Mouse (Mus musculus): Measurements from ENCODE around the gene Car12.

Gene Car12

DNA sequence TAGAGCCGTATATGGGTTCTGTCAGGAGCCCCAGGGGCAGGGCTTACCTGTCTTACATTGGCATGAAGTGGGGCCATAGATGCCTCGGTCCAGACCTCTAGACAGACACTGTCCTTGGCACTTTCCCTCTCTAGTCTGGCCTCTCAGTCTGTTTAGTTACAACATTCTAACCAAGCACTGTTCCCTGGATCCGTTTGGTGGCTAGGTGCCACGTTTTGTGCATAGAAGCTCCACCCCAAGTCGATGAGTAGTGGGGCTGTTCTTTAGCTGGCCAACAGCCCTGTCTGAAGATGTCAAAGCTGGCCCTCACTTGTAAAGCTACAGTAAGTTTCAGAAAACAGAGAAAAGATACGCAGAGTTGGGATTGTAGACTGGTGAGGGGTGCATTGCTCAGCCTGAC lies 2.9 kb upstream of the Car12 start:
- DNase-seq (ENCODE audit: low spot score in 2 of 2): no peak

DNA sequence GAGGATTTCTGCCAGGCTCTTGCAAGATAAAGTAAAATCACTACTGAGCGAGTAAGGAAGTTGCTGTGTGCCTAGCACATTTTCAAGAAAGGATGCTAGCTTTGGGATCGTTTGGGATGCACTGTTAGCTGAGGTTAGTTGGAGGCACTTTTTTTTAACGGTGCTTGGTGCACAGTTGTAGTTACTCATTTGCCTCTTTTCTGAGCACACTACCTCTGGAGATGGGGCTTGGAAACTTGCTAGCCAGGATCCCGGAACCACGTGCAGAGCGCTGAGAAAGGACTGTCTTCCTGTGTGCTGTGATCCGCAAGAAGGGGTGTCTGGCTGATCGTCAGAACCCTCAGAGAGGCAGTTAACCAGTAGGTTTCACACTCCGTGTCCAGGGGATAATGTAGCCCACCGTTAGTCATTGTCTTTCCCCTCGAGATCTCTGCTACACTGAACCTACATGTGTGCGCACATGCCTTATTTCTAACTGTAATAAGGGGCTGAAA lies 583 bp downstream of the Car12 start:
- no peak for DNase-seq (ENCODE audit: low spot score in 2 of 2)

DNA sequence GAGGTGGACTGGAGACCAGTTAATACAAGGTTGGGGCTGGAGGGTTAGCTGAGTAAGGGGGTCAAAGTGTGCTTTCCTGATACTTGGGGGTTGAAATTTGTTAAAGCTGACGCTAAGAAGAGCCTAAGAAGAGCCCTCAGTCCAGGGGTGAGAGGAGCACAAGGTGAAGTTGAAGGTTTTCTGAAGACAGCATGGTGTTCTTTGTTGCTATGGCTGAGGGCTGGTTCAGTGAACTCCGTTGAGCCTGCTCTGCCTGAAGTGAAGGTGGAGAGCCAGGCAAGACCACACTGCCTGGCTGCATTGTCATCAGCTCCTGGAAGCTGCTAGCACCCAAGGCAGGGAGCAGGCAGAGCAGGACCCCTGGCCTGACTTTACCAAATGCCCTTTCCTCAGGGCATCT lies 1.9 kb downstream of the Car12 start:
- DNase-seq (ENCODE audit: low spot score in 2 of 2): no peak

DNA sequence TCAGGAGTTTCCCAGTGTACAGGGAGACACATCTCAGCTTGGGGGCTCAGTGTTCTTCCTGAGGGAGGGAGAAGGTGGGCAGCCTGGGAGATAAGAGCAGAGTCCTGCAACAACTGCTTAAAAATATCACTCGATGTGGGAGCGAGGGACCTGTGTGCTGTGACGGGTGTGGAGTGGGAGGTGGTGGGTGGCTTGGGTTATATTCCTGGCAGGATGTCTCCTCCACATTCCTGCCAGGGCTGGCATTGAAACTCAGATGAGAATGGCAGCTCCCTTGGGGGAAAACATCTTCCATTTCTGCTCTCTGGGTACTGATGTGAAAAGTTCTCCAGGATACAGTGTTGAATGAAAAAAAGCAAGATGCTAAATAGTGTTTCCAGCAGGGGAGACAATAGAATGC lies 3.0 kb downstream of the Car12 start:
- DNase-seq (ENCODE audit: low spot score in 2 of 2): no peak

DNA sequence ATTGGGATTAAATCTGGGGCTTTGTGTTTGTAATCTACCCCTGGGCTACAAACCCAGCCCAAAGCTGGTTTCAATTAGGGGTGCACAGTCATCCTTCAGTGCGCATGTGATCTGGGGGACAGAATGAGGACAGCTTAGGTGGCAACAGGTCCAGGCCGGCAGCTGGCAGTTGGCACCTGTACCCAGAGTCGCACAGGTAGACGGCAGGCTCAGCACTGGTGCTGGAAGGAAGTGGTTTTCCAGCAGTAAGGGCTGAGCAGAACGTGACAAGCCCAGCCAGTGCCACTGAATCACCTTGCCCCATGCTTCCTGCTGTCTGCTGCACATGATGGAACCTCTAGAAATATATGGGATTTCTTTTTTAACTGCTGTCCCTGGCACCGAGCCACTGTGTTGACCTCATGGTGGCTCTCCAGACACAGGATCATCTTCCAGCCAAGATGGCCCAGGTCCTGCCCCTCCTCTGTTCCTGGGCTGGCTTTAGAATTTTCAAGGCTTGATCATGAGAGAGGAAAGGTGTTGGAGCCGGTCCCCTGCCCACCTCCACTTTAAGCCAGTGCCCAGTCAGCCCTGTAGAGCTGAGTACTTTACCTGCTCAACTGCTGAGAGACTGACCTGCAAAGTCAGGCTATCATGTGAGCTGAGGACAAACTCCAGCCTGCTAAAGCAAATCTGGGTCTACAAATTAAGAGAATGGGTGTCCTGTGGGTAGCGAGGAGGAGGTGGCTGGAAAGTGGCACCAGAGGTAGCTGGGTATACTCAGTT lies 7.4 kb downstream of the Car12 start:
- no peak for DNase-seq (ENCODE audit: low spot score in 2 of 2)

DNA sequence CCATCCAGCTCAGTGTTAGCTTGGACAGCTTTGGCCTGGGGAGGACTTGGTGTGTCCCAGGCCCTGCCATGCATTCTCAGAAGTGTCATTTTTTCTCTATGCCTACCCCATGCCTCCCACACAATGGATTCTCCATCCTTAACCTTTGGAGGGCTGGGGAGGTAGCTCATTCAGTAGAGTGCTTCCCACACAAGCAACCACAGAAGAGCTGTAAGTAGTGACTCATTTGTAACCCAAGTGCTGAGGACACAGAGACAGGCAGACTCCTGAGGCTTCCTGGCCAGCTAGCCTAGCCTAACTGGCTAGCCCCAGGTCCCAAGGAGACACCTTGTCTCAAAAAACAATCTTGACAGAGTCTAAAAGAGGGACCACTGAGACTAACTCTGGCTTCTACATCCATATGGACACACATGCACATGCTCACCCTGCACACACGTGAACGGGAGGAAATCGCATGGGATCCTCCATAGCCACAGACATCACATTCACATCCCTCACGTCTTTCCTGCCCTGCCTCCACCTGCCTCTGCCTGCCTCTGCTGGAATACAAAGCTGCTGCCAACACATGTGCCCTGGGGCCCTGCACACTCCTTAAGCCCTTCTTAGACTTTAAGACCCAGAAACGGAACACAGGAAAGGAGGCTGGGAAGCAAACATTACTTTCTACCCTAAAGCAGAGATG lies 8.8 kb downstream of the Car12 start:
- DNase-seq (ENCODE audit: low spot score in 2 of 2): no peak

DNA sequence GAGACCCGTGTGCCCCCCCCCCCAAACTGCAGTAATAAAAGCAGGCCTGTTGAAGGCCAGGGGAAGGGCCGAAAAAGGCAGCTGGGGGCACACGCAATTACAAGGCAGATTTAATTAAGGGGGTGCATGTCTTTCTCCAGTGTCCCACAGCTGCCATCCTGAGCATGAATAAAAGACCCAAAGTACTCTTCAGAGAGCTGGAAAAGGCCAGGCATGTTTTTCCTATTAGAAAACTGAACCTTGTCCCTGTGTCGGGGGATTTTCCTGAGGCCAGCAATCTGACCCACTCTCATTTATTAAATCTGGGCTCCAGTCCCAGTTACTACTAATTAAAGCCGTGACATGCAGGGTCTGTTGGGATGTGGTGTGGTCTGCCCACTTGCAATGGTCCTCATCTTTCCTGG lies 9.4 kb downstream of the Car12 start:
- DNase-seq (ENCODE audit: low spot score in 2 of 2): no peak

DNA sequence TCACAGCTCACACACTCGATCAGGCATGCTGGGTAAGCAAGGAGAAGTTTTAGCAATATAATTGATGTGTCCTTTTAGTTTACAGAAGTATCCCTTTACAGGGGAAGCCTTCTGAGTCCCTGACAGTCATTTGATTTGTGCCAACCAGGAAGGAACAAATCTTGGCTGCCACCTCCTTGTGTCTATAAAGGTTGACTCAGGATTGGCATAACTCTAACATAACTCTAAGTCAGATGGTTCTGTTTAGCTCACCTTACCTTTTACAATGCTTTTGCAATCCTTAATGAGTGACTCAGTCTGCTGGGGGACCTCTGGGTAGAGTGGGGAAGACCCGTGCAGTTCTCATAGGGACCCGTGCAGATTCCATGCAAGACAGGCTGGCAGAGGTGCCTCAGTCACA lies 12.1 kb downstream of the Car12 start:
- DNase-seq (ENCODE audit: low spot score in 2 of 2): no peak

DNA sequence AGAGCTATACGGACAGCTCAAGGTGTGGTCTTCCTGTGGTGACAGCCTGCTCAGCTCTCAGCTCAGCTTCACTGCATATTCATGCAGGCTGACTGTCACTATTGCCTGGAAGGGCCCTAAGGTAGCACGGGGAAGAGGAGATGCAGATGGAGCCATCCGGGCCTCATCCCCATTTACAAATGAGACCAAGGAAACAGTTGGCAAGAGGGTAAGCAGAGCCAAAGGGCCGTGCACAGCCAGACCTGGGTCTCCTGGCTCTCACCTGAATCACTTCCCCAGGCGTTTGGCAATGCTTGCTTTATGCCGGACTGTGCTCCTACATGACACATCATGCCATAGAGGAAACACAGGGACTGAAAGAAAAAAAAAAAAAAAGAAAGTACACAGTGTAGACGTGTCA lies 13.8 kb downstream of the Car12 start:
- DNase-seq (ENCODE audit: low spot score in 2 of 2): no peak

DNA sequence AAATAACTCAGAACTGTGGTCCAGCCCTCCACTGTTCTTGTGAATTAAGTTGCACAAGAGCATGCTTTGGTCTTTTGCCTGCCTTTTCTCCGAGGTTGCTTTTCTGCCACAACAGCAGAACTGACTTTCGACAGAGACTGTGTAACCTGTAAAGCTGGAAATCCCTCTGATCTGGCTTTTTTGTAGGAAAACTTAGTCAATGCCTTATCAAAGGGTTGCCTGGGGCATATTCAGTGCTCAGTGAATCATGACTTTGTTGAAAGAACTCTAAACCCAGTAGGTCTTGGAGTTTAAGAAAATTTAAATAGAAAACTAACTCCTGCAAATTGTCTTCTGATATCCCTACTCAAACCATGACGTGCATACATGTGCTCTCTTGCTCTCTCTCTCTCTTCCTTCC lies 17.1 kb downstream of the Car12 start:
- no peak for DNase-seq (ENCODE audit: low spot score in 2 of 2)

DNA sequence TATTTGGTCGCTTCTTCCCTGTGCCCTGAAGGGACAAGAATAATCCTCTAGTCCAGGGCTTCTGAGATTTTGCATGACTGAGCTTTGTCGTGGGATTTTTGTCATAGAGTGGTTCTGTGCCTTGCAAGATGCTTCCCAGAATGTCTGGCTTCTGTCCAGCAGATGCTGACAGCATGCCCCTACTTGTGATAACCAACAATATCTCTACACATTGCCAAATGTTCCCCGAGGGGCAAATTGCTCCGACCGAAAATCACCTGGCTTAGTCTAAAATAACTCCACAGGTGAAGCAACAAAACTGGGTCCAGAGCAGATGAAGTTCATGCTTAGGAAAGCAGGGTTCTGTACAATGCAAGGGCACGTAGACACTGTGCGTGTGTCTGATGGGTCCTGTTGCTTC lies 17.8 kb downstream of the Car12 start:
- no peak for DNase-seq (ENCODE audit: low spot score in 2 of 2)

DNA sequence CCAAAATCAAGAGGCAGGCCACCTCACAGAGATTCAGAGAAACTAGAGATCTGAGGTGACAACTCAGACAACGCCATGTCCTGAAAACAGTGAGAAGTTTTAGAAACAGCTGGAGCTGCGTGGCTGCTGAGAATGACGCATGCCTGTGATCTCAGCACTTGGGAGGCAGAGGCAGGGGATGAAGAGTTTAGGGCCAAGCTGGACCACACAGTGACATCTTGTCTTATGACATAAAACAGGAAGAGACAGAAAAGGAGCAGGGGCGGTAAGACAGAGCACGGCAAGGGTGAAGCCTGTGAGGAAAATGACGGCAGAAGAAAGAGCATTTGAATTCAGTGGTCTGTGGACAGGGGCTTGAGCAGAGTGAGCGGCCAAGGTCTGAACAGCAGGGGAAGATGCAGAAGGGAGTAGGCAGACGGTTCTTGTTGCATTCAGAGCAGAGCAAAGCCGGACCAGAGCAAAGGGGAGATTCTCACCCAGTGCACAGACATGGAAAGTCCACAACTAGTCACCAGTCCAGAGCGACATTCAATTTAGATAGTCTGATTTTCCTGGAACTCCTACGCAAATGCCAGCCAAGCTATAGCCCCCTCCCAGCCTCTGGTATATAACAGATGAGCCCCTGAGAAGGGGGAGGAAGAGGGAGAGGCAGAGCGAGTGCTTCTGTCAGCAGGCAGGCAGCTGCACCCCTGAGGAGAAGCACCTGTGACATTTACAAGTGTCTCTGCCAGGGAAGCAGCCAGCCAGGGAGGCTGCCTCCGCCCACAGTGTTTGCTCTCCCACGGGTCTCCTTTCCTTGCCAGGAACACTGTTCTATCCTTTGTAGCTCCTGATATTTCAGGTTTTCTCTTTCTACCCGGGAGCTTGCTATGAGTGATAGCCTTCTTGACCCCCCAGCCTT lies 19.6 kb downstream of the Car12 start:
- peak; percentile 68 to 73 for DNase-seq (ENCODE audit: low spot score in 2 of 2)

DNA sequence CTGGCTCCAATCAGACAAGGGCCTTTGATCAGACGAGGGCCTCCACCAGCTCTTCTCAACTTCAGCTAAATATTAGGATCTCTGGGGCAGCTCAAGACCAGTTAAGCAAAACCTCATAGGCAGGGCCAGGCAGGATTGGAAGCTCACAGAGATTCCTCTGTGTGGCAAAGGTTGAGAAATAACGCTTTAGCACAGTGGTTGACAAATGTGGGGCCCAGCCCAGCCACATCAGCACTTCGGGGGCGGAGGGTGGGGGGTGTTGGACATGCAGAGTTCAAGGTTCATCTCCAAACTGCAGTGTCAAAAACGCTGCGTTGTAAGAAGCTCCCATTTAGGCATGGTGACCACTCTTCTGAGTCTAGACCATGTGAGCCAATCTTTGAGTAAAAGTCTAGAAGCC lies 21.1 kb downstream of the Car12 start:
- no peak for DNase-seq (ENCODE audit: low spot score in 2 of 2)

DNA sequence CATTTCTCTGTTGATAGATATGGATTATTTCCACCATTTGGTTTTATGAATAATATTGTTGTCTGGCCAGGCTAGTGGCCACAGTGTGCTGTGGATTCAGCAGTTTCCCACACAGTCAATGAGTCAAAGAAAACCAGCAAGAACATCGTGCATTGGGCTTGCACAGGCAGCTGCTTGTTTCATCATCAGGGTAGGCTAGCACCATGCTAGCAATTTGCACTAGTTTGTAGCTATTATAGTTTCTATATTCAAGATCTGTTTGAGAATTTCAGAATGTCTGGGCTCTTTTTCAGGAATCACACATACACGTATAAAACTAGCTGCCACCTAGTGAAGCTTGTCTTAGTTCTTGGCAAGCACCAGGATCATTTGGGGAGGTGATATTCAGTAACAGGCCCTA lies 21.6 kb downstream of the Car12 start:
- no peak for DNase-seq (ENCODE audit: low spot score in 2 of 2)

DNA sequence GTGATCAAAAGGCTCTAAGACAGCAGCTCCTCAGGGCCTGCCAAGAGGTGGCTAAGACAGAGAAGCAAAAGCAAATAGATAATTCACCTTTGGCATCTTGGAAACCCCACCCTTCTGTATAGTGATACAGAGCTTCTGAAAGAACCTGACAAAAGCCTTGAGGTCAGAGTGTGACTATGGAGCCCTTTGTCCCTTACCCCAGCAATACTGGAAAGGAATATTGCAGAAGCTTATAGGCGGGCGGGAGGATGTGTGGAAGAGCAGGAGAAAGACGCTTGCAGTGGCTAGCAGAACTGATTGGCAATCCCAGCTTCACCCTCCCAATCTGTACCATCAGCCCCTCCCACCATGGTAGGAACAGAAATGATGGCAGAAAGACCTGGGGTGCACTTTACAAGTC lies 22.5 kb downstream of the Car12 start:
- DNase-seq (ENCODE audit: low spot score in 2 of 2): no peak

DNA sequence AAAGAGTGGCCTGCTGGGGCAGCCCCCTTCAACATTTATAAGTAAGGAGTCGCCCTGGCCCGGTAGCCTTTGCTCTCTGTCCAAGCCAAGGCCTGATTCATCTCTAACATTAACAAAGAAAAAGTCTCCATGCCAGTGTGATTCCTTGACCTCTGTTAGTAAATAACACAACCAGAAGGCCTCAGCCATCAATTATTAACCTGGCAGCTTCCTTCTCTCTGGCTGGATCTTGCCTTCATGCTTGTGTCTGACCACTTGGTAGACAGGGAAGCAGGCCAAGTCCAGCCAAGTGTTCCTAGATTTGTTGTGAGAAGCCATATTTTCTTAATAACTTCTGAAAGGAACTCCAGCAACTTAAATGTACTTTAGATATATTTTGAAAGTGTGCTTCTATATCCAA lies 23.1 kb downstream of the Car12 start:
- DNase-seq (ENCODE audit: low spot score in 2 of 2): no peak

DNA sequence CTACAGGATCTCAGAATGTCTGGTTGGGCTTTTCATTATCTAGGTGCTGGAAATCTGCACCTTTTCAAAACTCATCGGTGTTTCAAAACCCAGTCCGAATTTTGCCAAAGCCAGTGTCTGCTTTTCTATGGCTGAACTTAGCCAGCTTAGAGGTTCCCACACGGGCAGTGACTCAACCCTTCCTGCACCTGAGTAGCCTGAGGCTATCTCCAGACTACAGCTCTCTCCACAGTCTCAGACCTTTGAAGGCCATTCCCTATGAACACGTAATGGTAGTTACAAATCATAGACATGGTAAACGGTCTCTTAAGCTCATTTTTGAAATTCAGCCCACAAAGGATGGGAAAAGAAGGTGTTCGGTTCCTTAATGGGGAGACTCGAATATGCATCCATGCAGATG lies 26.0 kb downstream of the Car12 start:
- DNase-seq (ENCODE audit: low spot score in 2 of 2): no peak

DNA sequence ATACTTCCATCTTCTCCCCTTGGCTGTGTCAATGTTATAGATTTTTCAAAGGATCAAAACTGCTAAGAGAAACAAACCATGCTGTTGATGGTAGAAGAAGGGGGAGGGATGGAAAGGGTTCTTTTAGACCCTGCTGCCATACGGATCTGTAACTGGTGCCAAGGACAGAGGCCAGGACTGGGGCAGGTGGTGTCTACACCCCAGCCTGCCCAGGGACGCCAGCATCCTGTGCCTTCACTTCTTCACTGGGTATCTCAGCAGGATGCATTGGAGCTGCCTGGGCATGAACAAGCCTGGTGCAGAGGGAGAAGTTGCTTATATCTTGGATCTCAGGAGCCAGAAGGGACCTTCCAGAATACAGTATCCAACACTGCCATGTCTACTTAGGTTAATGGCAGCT lies 31.0 kb downstream of the Car12 start:
- DNase-seq (ENCODE audit: low spot score in 2 of 2): no peak

DNA sequence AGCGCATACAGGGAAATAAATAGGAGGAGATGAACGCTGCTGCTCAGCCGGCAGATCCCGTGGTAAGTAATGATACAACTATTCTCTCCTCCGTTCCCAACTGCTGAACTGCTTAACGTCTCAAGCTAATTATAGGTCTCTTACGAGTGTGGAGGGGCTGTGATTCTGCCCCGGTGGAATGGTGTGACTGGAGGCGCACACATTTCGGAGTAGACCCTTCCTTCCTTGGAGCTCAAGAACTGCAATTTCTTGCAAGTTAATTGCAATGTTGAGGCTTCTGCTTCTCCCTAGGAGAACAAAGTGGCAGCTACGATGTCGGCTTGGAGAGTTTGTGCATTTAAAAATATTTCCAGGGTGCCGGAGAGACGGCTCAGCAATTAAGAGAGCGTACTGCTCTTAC lies 34.9 kb downstream of the Car12 start:
- peak in 1 of 2 experiments; percentile 48 for DNase-seq (ENCODE audit: low spot score in 2 of 2)

DNA sequence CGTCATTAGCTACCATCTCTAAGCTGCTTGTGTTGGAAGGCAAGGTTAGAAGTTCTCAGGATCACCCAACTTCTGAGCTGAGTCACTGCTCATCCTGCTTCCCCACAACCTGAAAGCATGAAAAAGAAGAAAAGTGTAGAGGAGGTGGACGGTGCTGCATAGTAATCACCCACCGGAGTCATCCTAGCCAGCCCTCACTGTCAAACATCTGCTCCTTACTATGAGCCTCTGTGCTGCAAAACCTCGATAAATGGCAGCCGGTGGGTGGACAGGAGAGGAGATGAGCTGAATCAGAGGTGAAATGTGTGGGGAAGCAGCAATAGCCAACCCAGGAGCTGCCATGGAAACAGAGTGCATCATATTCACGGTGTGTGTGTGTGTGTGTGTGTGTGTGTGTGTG lies 39.4 kb downstream of the Car12 start:
- peak; percentile 45 to 57 for DNase-seq (ENCODE audit: low spot score in 2 of 2)

DNA sequence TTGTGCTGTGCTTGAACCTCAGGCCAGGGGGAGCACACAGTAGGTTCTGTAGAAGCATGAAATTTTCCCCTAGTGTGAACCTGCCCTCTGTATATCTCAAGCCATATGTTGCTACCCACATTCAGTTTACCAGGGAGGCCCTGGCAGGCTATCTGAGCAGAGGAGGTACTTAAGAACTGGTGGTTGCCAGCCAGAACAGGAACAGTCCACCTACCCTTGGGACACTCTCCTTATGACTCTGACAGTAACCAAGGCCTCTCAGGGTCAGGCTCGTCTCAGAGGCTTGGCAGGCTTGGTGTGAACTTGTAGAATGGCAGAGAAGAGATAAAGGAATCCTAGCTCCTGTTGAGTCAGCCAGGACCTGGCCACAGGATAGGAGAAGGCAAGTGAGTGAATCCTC lies 47.5 kb downstream of the Car12 start:
- no peak for DNase-seq (ENCODE audit: low spot score in 2 of 2)

DNA sequence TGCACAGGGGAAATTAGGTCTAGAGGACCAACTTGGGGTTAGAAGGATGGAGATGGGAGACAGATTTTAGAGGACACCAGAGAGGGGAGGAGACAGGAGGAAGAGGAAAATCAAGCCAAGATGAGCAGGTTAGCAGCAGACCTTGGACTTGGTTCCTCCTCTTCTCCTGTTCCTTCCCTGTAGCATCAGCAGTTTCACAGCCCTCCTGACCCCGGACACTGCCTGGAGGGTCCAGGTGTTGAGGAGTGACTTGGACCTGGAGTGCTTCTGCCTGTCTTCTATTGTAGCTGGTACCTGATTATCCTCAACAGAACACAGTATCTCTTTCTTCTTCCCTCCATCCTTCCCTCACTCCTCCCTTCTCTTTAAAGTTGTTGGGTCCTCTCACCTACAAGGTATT lies 55.2 kb downstream of the Car12 start:
- DNase-seq (ENCODE audit: low spot score in 2 of 2): no peak

DNA sequence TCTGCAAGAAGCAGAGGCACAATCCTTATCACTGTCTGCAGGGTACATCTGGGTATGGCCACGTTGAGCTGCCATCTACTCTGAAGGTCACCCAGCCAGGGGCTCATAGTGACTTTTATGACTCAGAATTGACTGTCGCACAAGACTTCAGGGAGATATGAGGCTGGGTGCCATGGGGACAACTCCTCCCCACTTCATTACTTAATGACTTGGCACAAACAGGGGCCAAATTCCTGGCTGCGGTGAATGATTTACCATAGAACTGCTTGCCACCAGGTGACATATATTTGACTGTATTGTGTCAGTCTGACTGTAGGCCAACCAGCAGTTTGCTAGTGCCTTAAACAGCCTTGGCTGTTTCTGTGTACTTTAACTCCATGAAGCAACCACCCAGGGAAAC lies 55.8 kb downstream of the Car12 start:
- no peak for DNase-seq (ENCODE audit: low spot score in 2 of 2)

All from right cerebral cortex, postnatal 10 days (tissue).